Mouse (Mus musculus) adrenal gland, adult (tissue): Measurements from ENCODE around the gene Cnrip1.
"Not testable (repeated sequence)": the region's sequence is repeated elsewhere in the genome, so short reads cannot be mapped to it uniquely, and the experiment has no call there.

Experiments used
- DNase-seq, 2 experiments: peaks; one replicate each; pipeline ENCODE4 v3.0.0; 2022 to 2023; ENCODE audit warnings: low spot score in 1 of 2; ENCODE audit not compliant: inconsistent age in 2 of 2

Cnrip1 gene

DNA sequence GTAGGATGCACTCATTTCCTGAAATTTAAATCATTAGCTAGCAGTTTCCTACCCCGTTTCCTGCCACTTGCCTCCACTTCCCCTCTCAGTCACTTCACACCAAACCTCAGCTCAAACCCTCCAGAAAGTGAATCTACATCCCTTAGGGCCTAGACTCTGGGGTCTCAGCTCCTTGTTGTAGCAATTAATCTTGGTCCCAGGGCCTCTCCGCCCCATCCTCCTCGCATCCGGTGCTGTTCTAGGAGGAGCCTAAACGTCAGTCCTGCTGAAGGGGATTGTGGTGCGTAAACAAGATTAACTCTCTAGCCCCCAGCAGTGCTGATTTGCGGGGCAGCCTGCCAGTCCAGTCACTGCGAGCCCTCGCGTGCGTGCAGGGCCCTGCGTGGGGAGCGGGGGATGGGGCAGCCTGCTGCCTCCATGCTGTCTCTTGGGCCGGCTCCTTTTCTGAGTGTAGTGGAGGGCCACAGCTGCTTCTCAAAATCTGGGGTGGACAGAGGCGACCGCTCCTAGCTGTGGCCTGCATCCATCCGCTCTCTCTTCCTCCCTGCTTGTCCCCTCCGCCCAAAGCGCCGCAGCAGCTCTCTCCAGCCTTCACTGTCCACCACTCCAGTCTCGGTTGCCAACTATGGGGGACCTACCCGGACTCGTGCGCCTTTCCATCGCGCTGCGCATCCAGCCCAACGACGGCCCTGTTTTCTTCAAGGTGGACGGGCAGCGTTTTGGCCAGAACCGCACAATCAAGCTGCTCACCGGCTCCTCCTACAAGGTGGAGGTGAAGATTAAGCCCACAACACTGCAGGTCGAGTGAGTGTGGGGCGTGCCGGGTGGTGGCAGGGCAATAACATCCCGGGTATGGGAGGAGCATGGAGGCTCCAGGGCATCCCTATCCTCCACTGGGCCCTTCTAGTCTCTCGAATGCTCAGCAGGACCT is at the start of gene Cnrip1, which contains the start of gene Plek:
Gene Cnrip1 (plus strand): TSS at position 42 of the 931 bp plus-strand sequence.
Gene Plek (minus strand): TSS at position 837 of the 931 bp plus-strand sequence.
- DNase-seq, result peak; percentile 77 to 92

DNA sequence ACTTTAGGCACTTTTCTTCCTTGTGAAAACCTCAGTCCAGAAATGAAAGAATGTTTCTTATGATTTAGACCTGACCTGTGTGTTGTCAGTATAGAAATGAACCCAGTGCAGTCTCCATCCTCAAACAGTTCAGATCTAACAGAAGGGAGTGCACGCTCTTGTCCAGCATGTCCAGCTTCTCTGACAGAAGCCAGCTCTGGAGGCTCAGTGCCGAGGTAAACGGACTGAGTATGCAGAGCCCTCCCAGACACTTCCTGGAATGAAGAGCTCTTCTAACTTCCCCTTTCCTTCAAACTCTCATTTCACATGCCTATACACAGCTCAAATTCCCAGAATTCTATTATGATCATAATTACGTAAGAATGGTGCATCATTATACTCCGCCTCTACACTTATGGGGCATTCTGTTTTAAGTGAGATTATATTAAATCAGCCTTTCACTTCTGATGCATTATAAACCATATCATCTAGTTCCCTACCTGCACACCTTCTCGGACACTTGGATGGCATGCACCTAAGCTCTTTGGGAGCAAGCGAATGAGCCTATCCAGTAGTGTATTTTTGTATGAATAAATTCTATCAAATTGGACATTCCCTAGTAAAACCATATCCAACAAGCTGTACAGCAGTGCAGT is 48.5 kb upstream of the Cnrip1 start:
- DNase-seq, result no peak

DNA sequence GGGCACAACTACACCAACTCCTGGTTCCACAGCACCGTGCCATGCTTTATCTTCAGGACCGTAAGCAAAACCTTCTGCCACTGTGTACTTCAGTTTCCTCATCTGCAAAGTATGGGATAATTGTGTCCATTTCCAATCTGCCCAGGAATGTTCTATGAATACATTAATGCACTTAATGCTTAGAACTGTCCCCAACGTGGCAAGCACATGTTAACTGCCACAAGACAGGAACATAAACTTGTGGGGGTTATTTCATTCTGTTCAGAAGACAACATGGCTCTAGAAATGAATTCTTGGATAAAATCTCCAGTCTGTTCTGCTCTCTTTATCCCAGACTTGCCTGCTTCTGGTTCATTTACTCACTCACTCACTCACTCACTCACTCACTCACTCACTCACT is 47.6 kb upstream of the Cnrip1 start:
- no peak for DNase-seq

DNA sequence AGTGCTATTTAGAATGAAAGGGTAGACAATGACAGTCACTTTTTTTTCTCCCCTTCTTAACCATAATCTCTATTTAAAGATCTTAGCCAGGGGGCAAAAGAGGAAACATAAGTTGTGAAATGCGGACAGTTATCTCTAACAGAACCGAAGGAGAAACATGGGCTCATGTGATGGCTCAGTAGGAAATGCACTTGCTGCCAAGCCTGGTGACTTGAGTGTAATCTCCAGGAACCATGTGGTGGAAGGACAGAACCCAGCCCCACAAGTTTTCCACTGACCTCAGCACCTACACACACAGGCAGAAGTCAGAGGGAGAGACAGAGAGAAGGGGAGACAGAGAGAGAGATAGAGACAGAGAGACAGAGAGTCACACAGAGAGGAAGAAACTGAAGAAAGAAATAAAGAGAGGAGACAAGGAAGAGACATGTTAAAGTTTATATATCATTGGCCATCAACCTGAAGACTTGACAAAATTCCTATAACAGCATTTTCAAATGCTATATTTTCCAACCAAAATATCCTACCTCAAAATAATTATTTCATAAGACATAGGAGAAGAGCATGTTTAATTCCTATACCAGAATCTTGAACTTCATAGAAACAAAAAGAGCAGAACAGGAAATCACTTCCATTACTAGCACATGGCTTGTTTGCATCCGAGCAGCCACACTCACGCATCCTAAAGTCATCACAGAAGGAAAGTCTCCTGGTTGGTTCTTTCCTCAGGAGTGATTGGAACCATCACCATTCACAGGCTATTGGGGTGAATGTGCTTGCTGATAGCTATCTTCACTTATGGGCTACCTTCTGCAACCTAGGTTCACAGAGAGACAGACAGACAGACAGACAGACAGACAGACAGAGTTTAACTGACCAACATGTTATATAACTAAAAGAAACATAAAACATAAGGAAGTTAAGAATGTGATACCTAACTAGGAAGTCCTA is 46.2 kb upstream of the Cnrip1 start:
- DNase-seq, result peak in 1 of 2 experiments; percentile 37

DNA sequence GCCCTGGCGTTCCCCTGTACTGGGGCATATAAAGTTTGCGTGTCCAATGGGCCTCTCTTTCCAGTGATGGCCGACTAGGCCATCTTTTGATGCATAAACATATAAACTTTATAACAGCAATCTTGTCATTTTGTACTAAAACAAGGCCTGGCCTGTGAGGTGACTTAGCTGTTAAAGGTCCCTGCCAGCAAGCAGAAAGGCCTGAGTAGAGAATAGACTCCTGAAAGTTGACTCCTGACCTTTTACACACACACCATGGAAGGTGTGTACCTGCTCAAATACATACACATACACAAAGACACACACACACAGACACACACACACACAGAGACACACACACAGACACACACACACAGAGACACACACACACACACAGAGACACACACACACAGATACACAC is 44.9 kb upstream of the Cnrip1 start:
- DNase-seq, result not testable (repeated sequence)

DNA sequence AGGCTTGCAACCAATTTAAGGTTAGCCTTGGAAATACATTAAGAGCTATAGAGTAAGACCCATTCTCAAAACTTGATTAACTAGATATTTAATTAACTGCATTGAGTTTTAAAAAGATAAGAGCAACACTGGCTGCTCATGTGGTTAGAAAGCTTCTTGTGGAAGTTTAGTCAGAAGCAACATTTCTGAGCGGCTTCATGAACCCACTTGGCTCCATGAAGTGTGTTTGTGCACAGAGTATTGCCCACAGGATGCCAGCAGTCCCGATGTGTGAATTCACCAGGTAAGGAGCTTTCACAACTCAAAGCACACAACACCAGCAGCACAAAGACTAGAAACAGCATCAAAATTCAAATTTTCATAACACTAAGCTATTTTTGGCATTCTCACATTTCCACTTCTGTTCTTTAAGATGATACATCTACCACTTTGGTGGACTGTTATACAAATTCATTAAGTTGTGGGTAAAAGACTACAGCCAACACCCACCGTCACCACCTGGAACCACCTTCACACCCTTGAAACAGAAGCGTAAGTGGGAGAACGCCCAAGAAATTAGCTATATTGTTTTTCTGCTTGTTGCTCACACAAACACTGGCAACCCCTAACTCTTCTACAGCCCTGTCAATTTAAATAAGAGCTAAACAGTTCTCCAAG is 43.7 kb upstream of the Cnrip1 start:
- no peak for DNase-seq

DNA sequence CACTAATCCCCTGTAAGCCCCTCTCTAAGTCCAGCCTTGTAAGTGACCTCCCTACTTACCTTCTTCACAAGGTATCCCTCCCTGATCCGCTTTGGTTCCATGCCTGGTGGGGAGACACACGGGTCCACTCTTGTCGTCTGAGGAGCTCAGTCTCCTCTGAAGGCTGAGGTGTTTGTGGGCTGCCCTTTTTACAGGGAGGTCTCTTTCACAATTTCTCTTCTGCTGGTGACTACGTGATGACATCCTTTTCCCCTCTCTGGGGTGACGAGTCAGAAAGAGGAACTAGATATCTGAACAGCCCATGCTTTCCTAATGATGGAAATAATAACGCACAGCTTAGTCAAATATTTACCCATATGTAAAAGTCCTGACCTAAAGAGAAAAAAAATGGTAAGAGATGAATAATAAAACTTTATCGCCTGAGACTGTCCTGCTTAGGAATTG is 42.9 kb upstream of the Cnrip1 start:
- DNase-seq, result no peak

DNA sequence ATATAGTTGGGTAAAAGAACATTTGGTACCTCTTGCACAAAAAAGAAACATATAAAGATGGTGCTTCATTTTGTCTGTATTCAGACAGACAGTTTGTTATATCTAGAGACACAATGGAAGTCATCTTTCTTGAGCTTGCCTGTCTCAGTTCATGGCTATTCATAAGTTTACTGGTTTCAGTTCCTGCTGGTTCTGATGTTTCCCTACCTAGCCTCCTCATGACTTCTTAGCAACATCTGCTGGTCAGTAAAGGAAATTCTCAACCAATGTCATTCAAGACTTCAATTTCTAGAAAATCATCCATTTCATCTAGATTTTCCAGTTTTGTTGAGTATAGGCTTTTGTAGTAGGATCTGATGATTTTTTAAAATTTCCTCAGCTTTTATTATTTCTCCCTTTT is 38.4 kb upstream of the Cnrip1 start:
- no peak for DNase-seq

DNA sequence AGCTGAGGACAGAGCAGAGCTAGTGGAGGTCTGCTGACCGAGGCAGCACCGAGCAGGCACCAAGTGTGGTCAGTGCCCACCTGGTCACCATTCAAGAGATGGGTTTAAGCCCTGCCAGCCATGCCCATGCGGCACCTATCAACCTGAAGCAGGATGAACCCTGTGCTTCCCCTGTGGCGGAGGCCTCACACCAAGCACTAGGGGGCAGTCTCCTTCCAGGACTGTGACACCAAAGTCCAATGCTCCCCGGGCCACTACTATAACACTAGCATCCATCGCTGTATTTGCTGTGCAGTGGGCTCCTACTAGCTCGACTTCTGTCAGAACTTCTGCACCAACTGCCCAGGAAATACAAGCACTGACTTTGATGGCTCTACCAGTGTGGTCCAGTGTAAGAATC is 32.1 kb upstream of the Cnrip1 start:
- DNase-seq, result no peak

DNA sequence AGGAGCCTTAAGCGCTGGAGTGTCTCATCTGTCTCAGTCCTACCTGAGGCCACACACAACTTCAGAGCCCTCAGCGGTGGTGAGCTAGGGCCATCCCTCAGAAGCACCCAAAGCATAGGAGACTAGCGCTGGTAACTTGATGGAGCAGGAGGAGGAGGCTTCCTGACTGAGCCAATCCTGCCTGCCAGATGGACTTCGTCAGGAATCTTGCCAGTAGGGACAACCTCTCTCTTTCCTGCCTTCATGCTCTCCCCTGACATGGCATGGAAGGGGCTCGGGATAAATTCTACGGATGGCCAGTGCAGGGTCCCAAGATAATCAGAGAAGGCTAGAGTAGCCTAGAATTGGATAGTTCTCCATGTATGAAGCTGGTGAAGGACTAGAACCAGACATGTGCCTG is 28.2 kb upstream of the Cnrip1 start:
- DNase-seq, result no peak

DNA sequence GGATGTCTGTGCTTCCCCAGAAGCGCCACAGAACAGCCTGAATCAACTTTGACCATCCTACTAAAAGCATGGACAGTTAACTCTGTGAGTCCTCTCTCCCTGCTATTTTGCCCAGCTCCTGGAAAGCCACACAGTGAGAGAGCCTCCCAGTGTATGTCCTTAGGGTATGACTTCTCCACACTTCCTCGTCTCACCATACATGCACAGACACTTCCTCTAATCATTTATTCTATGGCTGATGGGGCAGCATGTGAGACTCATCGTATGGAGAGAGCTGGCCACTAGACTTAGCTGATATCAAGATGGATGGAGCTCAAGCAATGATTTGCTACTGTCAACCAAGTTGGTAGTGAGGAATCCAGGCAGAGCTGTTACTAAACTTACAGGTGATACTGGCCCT is 27.4 kb upstream of the Cnrip1 start:
- DNase-seq, result no peak

DNA sequence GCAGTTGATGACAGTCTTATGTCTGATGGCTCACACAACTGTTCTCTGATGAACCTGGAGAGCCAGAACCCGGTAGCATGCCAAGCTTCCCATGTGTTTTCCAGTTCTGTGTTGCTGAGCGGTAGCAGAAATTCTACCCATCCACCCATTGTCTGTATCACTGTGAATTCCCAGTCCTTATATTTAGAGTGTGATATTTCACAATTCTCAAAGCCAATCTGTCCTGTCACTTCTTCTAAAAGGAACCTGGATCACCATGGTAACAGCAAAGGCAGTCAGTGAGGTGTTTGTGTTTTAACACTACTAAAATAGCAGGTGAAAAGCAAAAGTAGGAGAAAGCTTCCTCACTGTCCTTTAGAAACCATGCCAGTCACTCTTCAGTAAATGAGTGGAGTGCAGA is 5.6 kb upstream of the Cnrip1 start:
- no peak for DNase-seq

DNA sequence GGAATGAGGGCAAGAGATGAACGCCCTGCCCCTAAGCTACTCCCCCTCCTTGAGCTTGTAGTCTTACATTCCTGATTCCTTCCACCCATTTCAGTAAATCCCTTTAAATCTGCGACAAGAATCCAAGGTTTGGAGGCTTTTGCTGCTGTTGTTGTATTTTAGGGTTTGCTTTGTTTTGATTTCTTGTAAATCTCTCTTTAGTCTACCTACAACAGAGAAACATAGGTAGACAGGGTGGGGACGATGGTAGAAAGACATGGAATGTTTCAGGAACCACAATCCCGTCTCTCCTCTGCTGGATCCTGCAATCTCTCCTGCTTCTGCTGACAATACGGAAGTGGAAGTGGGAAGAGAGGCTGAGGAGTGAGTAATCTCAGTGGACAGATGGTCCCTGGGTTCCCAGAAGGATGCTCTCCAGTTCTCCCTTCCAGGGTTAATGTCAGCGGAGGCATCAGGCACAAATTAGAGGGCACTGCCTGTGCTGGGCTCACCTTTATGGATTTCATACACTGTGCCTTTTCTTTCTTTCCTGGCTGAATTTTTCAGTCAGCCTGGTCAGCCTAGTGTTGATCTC is 1.2 kb downstream of the Cnrip1 start:
- peak in 1 of 2 experiments; percentile 49 for DNase-seq

DNA sequence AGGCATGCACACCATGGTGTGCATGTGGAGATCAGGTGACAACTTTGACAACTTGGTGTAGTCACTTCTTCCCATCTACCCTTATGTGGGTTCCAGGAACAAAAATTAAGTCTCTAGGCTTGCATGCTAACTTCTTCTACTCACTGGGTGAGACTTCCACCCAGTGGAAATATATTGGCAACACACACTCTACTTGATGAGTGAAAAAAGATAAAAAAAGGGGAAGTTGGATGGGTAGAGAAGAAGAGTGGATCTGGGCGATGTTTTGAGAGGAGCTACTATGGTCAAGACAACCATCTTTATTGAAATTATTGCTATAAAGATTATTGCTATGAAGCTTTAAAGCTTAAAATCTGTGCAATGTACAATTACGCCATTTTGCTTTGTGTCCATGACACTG is 18.0 kb downstream of the Cnrip1 start:
- not testable (repeated sequence) for DNase-seq

DNA sequence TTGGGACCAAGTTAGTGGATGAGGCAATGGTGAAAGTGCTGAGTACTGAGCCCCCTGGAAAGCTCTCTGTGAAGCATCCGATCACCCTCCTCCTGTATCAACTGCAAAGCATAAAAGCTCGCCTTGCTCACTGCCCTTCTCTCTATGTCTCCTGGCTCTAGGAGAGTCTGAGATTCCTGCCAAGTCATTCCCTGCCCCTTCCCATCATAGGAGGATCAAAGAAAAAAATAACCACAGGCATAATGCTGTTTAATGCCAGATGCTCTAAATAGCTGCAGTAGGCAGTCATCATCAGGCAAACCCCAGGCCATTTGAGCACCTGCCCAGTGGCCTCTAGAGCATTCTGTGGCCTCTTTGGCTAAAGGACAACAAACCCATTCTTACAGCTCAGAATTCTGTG is 24.3 kb downstream of the Cnrip1 start:
- no peak for DNase-seq

DNA sequence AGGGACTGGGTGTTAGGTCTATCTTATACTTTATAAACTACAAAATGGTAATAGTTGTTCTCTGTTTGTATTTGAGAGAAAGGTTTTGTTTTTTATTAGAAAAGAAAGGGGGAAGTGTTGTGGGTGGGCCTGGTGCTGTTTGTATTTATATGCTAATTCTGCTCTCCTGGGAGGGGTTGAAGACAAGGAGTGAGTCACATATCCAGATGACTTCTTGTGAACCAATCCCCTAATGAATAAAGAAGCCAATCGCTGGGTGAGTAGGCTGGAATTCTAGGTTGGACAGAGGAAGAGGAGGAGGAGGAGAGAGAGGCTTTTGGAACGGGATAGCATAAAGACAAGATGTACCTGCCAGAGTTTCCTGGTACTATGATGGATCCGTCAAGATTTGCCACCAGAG is 30.7 kb downstream of the Cnrip1 start:
- no peak for DNase-seq

DNA sequence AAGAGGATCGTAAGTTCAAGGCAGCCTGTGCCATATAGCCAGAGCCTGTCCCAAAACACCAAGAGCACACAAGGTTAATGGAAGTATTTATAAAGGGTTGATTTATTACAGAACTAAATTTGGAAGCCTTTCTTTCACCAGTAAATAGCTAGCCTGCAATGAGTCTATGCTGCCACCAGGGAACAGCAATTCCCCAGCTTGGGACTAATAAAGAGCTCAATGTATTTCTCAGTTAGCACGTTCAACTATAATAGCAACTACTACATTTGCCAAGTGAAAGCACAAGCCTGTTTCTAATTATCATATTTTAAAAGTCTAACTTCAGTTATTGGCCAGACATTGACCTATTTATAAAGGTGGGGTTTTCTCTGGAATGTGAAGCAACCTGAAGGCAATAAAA is 31.6 kb downstream of the Cnrip1 start:
- peak in 1 of 2 experiments; percentile 61 for DNase-seq

DNA sequence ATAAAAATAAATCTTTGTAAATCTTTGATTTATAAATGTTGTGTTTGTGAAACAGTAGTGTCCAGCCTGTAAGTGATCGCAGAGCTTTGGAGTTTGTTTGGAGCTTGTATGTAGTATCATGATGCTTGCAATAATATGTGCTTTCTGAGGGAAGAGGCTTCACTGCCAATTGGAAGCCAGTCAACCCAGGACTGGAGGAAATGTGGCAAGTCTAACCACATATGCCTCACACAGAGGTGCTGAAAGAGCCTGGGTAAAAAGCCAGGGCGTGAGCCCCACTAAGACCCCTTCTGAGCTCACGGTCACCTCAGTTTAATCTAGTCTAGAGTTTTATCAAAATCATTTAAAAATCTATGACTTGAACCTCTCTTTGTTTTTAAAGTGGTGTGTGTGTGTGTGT is 32.1 kb downstream of the Cnrip1 start:
- DNase-seq, result no peak

DNA sequence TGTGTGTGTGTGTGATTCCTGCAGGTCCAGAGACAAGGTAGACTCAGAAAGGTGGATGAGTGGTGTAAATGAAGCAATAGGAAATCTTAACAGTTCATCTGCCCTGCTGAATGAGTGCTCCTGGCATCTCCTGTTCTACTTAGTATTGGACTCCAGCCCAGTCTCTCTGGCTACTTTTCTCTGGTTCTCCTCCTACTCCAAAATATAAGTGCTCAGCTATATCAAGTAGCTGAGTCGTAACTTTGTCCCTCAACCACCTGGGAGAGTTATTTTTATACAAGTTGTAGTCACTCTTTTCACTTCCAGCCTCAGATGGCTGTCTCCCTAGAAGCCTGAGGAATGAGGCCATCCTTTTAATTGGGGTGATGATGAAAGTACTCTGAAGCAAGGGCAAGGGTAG is 32.5 kb downstream of the Cnrip1 start:
- DNase-seq, result no peak

DNA sequence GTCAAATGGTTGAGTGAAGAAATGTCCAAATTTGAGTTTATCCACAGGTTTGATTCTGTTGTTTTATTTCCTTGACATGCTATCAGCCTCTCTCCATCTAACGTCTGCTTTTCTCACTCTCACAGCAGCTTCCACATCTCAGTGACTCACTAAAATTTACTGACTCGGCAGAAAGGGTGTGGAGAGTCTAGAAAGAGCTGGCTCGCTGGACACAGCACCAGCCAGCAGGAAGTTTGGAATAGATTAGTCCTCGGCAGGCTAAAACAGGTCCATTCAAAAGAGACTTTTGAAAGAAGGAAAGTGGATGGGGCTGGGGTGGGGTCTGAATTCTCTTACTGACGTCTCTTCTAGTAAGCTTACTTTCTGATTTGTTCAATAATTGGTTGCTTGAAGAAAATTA is 34.7 kb downstream of the Cnrip1 start:
- peak in 1 of 2 experiments; percentile 28 for DNase-seq
